Mouse (Mus musculus) olfactory bulb, adult 2 months (tissue): ENCODE data around the gene Gm20518.
A peak's percentile ranks its signal among the peaks of the same experiment; 100 is the strongest.

Experiments used
- CTCF ChIP-seq: fragments of 200-500 bp; IDR thresholded peaks from 2 replicates; pipeline ENCODE4 v1.5.1; 2012; ENCODE audit warnings: low read depth, mild to moderate bottlenecking, low read length, moderate library complexity; ENCODE audit not compliant: insufficient read depth
- POLR2A ChIP-seq: fragments of 200-500 bp; IDR thresholded peaks from 2 replicates; pipeline ENCODE4 v1.6.1; 2012; ENCODE audit warnings: mild to moderate bottlenecking, low read depth, low read length, moderate library complexity; ENCODE audit not compliant: insufficient read depth

DNA sequence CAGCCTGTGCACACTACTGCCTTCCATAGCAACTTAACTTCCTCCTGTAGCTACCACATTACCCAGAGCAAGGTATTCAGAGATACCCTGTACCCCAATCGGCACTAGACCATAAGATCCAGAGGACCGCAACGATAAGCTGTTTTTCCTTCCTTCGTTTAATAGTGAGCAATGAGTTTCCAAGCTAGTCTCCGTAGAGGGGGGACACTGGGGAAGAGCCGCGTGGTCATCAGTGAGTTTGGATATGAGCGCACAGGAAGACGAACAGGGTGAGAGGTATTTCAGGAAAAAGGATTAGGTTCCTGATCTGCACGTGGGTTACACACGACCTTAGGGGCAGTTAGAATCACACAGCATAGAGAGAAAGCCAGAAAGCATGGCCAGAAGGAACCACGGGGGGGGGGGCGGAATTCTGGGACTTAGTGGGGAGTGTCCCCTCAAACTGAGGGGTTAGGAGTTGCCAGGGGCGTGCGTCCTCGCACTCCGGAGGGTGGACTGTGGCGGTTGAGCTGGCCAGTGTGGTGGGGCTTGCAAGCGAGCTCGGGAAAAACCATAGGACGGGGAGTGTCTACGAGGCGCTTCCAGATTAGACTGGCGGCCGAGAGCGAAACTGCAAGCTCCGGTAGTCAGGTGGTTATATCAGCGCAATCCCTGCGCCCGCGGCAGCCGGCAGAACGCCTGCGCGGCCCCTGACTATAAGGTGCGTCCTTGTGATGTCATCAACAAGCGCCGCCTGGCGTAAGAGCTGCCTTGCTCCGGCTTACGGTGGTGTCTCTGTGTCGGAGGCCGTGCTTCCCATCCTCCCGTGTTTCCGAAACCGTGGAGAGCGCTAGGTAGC lies 30.1 kb upstream of the Gm20518 start:
- TF ChIP-seq CTCF (peak; percentile 92), POLR2A (peak; percentile 80; the same call in 1 of the 2 replicates)
